Mouse (Mus musculus): ENCODE measurements around the gene Slc26a10.

- TF ChIP-seq CTCF (IDR thresholded peaks at IDR 0.05) = no peak
- TF ChIP-seq POLR2A (IDR thresholded peaks at IDR 0.05; ENCODE audit: insufficient read depth, low read depth, low read length) = no peak
Observed at GRCm38 (mm10) chr10:127213272-127213671, 32.8 kb upstream of the Slc26a10 start.
